Mouse (Mus musculus): ENCODE measurements around the gene 2510002D24Rik. TPM values are rescaled to one million over a fixed set of nuclear protein-coding genes. Genes with fewer than 3 reads are reported as not detected.

The 2510002D24Rik gene
- polyA plus RNA-seq, 1 experiment from 2014 or later, result 35.6 TPM

DNA sequence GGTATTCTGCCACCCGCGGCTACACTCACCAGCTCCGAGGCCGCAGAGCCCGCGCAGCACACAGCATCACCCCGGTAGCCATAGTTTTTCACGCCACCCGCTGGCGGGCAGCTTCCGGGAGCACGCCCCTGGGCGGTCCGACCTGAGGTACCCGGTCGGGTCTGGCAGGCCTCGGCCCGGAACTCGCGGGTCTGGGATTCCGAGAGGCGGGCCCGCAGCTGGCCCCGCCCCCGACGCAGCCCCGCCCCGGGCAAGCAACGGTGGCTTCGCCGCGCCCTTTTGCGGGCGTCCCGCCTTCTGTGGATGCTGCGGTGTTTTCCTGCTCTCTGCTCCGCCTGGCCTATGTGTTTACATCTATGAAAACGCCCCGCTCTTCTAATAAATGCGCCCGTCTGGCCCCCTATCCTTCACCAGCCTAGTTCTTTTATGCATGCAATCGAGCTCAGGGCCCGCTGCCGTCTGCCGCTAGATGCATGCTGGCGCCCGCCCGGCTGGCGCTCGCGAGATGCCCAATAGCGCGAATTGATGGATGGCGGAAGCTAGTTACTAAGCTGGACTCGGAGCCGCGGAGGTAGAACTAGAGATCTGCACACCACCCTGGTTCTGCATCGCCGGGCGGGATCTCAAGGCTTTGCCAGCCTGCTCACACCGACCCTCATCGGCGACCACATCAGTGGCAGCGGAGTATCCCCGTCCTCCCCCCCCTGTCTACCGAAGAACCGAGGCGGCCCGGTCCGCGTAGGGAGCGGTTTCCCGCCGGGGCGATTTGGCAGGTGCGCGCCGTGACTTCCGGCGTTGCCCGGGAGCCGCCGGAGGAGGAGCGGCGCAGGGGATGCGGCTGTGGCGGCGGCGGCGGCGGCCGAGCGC lies 40.3 kb downstream of the 2510002D24Rik start, which contains the start of the genes Mrpl40 and Hira:
Mrpl40 (minus strand) TSS at position 421 of the 867 bp plus-strand sequence.
Hira (plus strand) TSS at position 596 of the 867 bp plus-strand sequence.
- under 1% methylated on average over 83 of the region's 93 CpGs for WGBS (ENCODE audit: insufficient replicate concordance)
- ATAC-seq (replicated peaks; ENCODE audit: insufficient number of reproducible peaks, low FRiP score, low TSS enrichment), result peak; percentile 94
- Histone ChIP-seq H3K4me2 (peak within 1 kb of the TSS; percentile 68), H3K9me3 (replicated peaks; ENCODE audit: control insufficient read depth, low read length) (no peaks in the 10 kb centered on the region), H3K4me1 (ENCODE audit: control insufficient read depth, insufficient read depth, low read length) (no peaks in the 10 kb centered on the region; the same call in 1 of the 2 replicates), H3K9ac (ENCODE audit: low read depth, low read length) (peak within 1 kb of the TSS; percentile 72), H3K36me3 (ENCODE audit: control insufficient read depth, insufficient read depth, low read length) (peaks cover 31% of the 10 kb centered on the region), H3K27ac (ENCODE audit: low read depth, low read length) (peak within 1 kb of the TSS; percentile 89), H3K4me3 (ENCODE audit: low read depth, low read length) (peak within 1 kb of the TSS; percentile 84), H3K27me3 (ENCODE audit: control insufficient read depth, insufficient read depth, low read length) (no peaks in the 10 kb centered on the region)

DNA sequence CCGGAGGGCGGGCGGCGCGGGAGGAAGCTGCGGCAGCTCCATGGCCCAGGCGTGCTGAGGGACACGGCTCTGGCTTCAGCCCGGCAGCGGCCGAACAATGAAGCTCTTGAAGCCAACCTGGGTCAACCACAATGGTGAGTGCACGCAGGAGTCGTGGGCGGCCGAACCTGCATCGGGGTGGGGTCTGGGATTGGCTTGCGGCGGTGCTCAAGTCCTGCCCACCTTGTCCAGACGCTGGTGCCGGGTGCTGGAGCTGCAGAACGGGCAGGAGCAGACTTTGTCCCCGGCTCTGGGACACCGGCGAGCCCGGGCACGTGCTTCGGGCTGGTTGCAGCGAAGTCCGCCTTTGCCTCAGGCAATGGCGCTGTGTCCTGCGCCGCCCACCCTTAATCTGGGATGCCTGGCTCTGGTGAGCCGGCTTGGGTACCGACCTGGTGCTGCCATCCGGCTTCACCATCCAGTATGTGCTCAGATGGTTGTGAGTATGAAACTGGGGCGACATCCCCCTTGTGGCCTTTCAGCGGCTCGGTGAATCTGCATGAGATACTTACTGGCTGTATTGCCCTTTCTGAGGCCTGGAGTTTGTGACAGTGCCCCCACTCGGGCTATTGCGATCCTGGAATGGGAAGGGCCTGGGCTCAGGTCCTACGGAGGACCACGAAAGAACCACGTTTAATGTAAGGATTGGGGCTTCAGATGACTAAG lies 41.2 kb downstream of the 2510002D24Rik start:
- Histone ChIP-seq H3K4me1 (ENCODE audit: control insufficient read depth, insufficient read depth, low read length) (no peaks in the 10 kb centered on the region; the same call in 1 of the 2 replicates), H3K9me3 (replicated peaks; ENCODE audit: control insufficient read depth, low read length) (no peaks in the 10 kb centered on the region), H3K27ac (ENCODE audit: low read depth, low read length) (peak overlapping the region; percentile 89), H3K36me3 (ENCODE audit: control insufficient read depth, insufficient read depth, low read length) (peaks cover 23% of the 10 kb centered on the region), H3K4me2 (peak overlapping the region; percentile 68), H3K4me3 (ENCODE audit: low read depth, low read length) (peak overlapping the region; percentile 84), H3K27me3 (ENCODE audit: control insufficient read depth, insufficient read depth, low read length) (no peaks in the 10 kb centered on the region), H3K9ac (ENCODE audit: low read depth, low read length) (peak overlapping the region; percentile 72)
- peak; percentile 44 for ATAC-seq (replicated peaks; ENCODE audit: insufficient number of reproducible peaks, low FRiP score, low TSS enrichment)
- under 1% methylated on average over 43 of the region's 43 CpGs for WGBS (ENCODE audit: insufficient replicate concordance)

DNA sequence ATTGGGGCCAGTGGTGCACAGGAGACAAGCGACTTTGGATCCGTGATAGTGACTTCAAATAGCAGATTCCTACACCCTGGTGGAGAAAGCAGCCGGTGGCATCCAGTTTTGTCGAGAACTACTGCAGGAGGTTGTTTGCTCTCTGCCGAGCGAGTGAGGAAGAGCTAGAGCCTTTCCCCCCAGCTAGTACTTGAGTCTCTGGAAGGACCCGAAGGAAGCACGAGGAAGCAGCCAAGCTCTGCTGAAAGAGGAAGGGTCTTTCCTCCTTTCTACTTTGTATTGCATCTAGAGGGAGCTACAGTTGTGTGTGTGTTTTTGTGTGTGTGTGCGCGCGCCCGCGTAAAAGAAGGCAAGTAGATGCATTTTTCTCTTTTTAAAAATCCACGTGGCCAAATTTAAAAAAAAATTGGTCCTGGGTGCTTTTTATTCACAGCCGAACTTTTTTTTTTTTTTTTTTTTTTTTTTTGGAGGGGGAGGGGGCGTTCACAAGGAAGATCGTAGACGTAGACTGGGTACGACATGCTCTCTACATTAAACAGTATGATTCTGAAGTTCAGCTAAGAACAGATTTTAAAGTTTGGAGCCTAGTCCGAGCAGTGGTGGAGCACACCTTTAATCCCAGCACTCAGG lies 41.8 kb downstream of the 2510002D24Rik start:
- peak overlapping the region; percentile 84 for H3K4me3 ChIP-seq (ENCODE audit: low read depth, low read length)
- peaks cover 18% of the 10 kb centered on the region for H3K36me3 ChIP-seq (ENCODE audit: control insufficient read depth, insufficient read depth, low read length)
- no peaks in the 10 kb centered on the region for H3K27me3 ChIP-seq (ENCODE audit: control insufficient read depth, insufficient read depth, low read length)
- no peaks in the 10 kb centered on the region for H3K9me3 ChIP-seq (replicated peaks; ENCODE audit: control insufficient read depth, low read length)
- H3K4me1 ChIP-seq (ENCODE audit: control insufficient read depth, insufficient read depth, low read length), result no peaks in the 10 kb centered on the region; the same call in 1 of the 2 replicates
- no peak for ATAC-seq (replicated peaks; ENCODE audit: insufficient number of reproducible peaks, low FRiP score, low TSS enrichment)
- H3K4me2 ChIP-seq, result peak overlapping the region; percentile 68
- peak overlapping the region; percentile 72 for H3K9ac ChIP-seq (ENCODE audit: low read depth, low read length)
- peak overlapping the region; percentile 89 for H3K27ac ChIP-seq (ENCODE audit: low read depth, low read length)
- 28% methylated on average over 20 of the region's 20 CpGs for WGBS (ENCODE audit: insufficient replicate concordance)

DNA sequence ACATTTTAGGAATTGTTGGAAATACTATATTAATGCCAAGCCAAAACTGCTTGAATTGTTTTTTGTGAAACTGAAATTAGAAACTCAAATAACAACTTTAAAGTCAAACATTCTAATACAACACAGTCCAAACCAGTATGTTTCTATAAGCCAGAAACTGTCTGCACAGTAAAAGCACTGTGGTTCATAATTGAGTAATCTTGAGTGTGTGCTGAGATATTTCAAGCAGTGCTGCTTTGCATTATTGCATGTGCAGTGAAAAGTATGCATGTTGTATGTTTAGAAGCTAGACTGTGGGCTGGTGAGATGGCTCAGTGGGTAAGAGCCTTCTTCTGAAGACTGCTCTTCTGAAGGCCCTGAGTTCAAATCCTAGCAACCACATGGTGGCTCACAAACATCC lies 47.7 kb downstream of the 2510002D24Rik start:
- no peak for ATAC-seq (replicated peaks; ENCODE audit: insufficient number of reproducible peaks, low FRiP score, low TSS enrichment)
- no peaks in the 10 kb centered on the region for H3K27me3 ChIP-seq (ENCODE audit: control insufficient read depth, insufficient read depth, low read length)
- no peak overlapping the region for H3K4me3 ChIP-seq (ENCODE audit: low read depth, low read length)

More for the DNA sequence above, 47.7 kb downstream of the 2510002D24Rik start:
- Histone ChIP-seq H3K4me2 (no peak overlapping the region), H3K9ac (ENCODE audit: low read depth, low read length) (no peak overlapping the region), H3K27ac (ENCODE audit: low read depth, low read length) (no peak overlapping the region), H3K4me1 (ENCODE audit: control insufficient read depth, insufficient read depth, low read length) (no peaks in the 10 kb centered on the region; the same call in 1 of the 2 replicates), H3K9me3 (replicated peaks; ENCODE audit: control insufficient read depth, low read length) (no peaks in the 10 kb centered on the region), H3K36me3 (ENCODE audit: control insufficient read depth, insufficient read depth, low read length) (peaks cover 9% of the 10 kb centered on the region)

Other genes with a start within 250 kb of the 2510002D24Rik start
- 1.2 and 1.4 TPM in 2 replicates for gene Tbx1, start 245.9 kb upstream of the 2510002D24Rik start, polyA plus RNA-seq (2014; fragmentation: Nextera tagmentation; extraction: Ambion mirVana)
- gene Gp1bb, start 214.2 kb upstream of the 2510002D24Rik start, polyA plus RNA-seq (2014; fragmentation: Nextera tagmentation; extraction: Ambion mirVana), result 8.3 and 8.6 TPM in 2 replicates
- 0.73 and 1.0 TPM in 2 replicates for gene Gm49601, start 210.2 kb upstream of the 2510002D24Rik start, polyA plus RNA-seq (2014; fragmentation: Nextera tagmentation; extraction: Ambion mirVana)
- 6.2 and 8.3 TPM in 2 replicates for gene Sept5, start 206.6 kb upstream of the 2510002D24Rik start, polyA plus RNA-seq (2014; fragmentation: Nextera tagmentation; extraction: Ambion mirVana)
- 4.4 and 6.6 TPM in 2 replicates for gene Cldn5, start 59.7 kb upstream of the 2510002D24Rik start, polyA plus RNA-seq (2014; fragmentation: Nextera tagmentation; extraction: Ambion mirVana)
- gene Ufd1, start 24.8 kb upstream of the 2510002D24Rik start, polyA plus RNA-seq (2014; fragmentation: Nextera tagmentation; extraction: Ambion mirVana), result 63.6 and 70.5 TPM in 2 replicates
- 39.7 and 41.5 TPM in 2 replicates for gene Cdc45, start 24.6 kb upstream of the 2510002D24Rik start, polyA plus RNA-seq (2014; fragmentation: Nextera tagmentation; extraction: Ambion mirVana)
- not detected in 2 replicates for gene Gm28539, start within 50 bp of the 2510002D24Rik start, polyA plus RNA-seq (2014; fragmentation: Nextera tagmentation; extraction: Ambion mirVana)
- 93.8 and 105 TPM in 2 replicates for gene Mrpl40, start 40.3 kb downstream of the 2510002D24Rik start, polyA plus RNA-seq (2014; fragmentation: Nextera tagmentation; extraction: Ambion mirVana)
- 9.2 and 9.8 TPM in 2 replicates for gene Hira, start 40.5 kb downstream of the 2510002D24Rik start, polyA plus RNA-seq (2014; fragmentation: Nextera tagmentation; extraction: Ambion mirVana)